Mouse (Mus musculus) layer of hippocampus, postnatal 14 days (tissue): ENCODE results near the gene Kdm6a. TPM values are rescaled to one million over a fixed set of nuclear protein-coding genes. Genes with fewer than 3 reads are reported as not detected.

Source experiments
- DNase-seq, 2 experiments: peaks; one replicate each; pipeline ENCODE4 v3.0.0; 2021 to 2022; ENCODE audit warnings: low spot score in 2 of 2, mixed read lengths in 1 of 2
- long read RNA-seq, 2 experiments: library from polyadenylated mRNA; stranded (forward); transcript quantifications; one replicate each; pipeline ENCODE4 v2.0.0; 2021
- total RNA-seq, 2 experiments: library from RNA; stranded (reverse); gene quantifications; 2 replicates each; pipeline ENCODE4 v1.2.3; 2021

Gene Kdm6a
- total RNA-seq = 10 to 100 TPM; 34.2 to 49.7 TPM
- long read RNA-seq, experiment 1, full-length matches to known transcripts = 1 of 7 reads
- long read RNA-seq, experiment 1, partial matches to known transcripts = 1 of 7 reads
- long read RNA-seq, experiment 1, other reads (novel, unspliced or antisense) = 5 of 7 reads
- long read RNA-seq, experiment 2, full-length matches to known transcripts = 4 of 12 reads
- long read RNA-seq, experiment 2, partial matches to known transcripts = 4 of 12 reads
- long read RNA-seq, experiment 2, other reads (novel, unspliced or antisense) = 4 of 12 reads

- DNase-seq = peak; percentile 96 to 100
These were observed at the start of gene Kdm6a for GRCm38 (mm10) chrX:18162192-18162857. TSS of gene Kdm6a (plus strand) at chrX:18162575.

GRCm38 (mm10) chrX:18145557-18145956 lies 16.8 kb upstream of the Kdm6a start, which contains the start of gene Dusp21:
TSS of gene Dusp21 (plus strand) at chrX:18145857.
- DNase-seq = no peak

- DNase-seq = no peak
These were observed 1.5 kb upstream of the Kdm6a start for GRCm38 (mm10) chrX:18160734-18161442.

GRCm38 (mm10) chrX:18161796-18162191 lies 581 bp upstream of the Kdm6a start:
- DNase-seq = no peak

GRCm38 (mm10) chrX:18162861-18163731 lies 721 bp downstream of the Kdm6a start:
- DNase-seq = peak; percentile 9 to 70

GRCm38 (mm10) chrX:18163917-18164624 lies 1.7 kb downstream of the Kdm6a start:
- DNase-seq = peak in 1 of 2 experiments; percentile 15

GRCm38 (mm10) chrX:18165121-18165520 lies 2.7 kb downstream of the Kdm6a start:
- DNase-seq = no peak

- DNase-seq = no peak
These were observed 4.6 kb downstream of the Kdm6a start for GRCm38 (mm10) chrX:18166961-18167360.

- DNase-seq = no peak
These were observed 6.6 kb downstream of the Kdm6a start for GRCm38 (mm10) chrX:18168940-18169339.

- no peak for DNase-seq
These were observed 12.5 kb downstream of the Kdm6a start for GRCm38 (mm10) chrX:18174831-18175230.

GRCm38 (mm10) chrX:18177803-18178202 lies 15.4 kb downstream of the Kdm6a start:
- no peak for DNase-seq

- no peak for DNase-seq
These were observed 17.1 kb downstream of the Kdm6a start for GRCm38 (mm10) chrX:18179492-18179891.

GRCm38 (mm10) chrX:18187203-18187602 lies 24.8 kb downstream of the Kdm6a start:
- DNase-seq = no peak

- no peak for DNase-seq
These were observed 25.9 kb downstream of the Kdm6a start for GRCm38 (mm10) chrX:18188293-18188692.

GRCm38 (mm10) chrX:18239572-18239971 lies 77.2 kb downstream of the Kdm6a start:
- no peak for DNase-seq

- DNase-seq = no peak
These were observed 88.2 kb downstream of the Kdm6a start for GRCm38 (mm10) chrX:18250621-18251020.

- peak; percentile 23 to 88 for DNase-seq
These were observed 92.4 kb downstream of the Kdm6a start for GRCm38 (mm10) chrX:18254767-18255166.

GRCm38 (mm10) chrX:18258238-18258809 lies 95.9 kb downstream of the Kdm6a start:
- DNase-seq = no peak

GRCm38 (mm10) chrX:18278561-18278960 lies 116.2 kb downstream of the Kdm6a start:
- no peak for DNase-seq

- DNase-seq = no peak
These were observed 117.8 kb downstream of the Kdm6a start for GRCm38 (mm10) chrX:18280134-18280533.
